8 mouse cellular contexts compared by ENCODE assay signal in genomic region chr1:124044925-124045640, GRCm38 (mm10). TPM values are rescaled to one million over a fixed set of nuclear protein-coding genes. Genes with fewer than 3 reads are reported as not detected.
DNase-seq lines count a peak whose midpoint lies in the region; ATAC-seq and TF ChIP-seq lines count a peak whose summit lies in the region.

TSS of gene Dpp10 (minus strand) at chr1:124045559.

- H3K36me3 ChIP-seq in liver, embryonic 11.5 days (ENCODE audit: control insufficient read depth, insufficient read depth, low read length), result no peaks in the 10 kb centered on the region
- no peaks in the 10 kb centered on the region for H3K36me3 ChIP-seq in hindbrain, embryonic 16.5 days (ENCODE audit: control insufficient read depth, insufficient read depth, low read length)
- H3K36me3 ChIP-seq in liver, postnatal 0 days (replicated peaks; ENCODE audit: insufficient read depth, low read length), result no peaks in the 10 kb centered on the region
- H3K36me3 ChIP-seq in stomach, embryonic 14.5 days (ENCODE audit: control insufficient read depth, insufficient read depth, low read length), result no peaks in the 10 kb centered on the region

- peak within 1 kb of the TSS; percentile 37 for H3K4me3 ChIP-seq in liver, embryonic 11.5 days (ENCODE audit: low read depth, low read length)
- H3K4me3 ChIP-seq in cortical plate, adult 2 months (ENCODE audit: insufficient read depth, low read length), result peak within 1 kb of the TSS; percentile 58
- H3K4me3 ChIP-seq in hindbrain, embryonic 16.5 days (ENCODE audit: low read length), result peak within 1 kb of the TSS; percentile 76
- no peak within 1 kb of the TSS for H3K4me3 ChIP-seq in liver, postnatal 0 days (ENCODE audit: low read depth, low read length)
- H3K4me3 ChIP-seq in stomach, embryonic 14.5 days (ENCODE audit: low read depth, low read length), result peak within 1 kb of the TSS; percentile 41

- 2% methylated on average over 21 of the region's 38 CpGs for WGBS in liver, embryonic 11.5 days
- under 1% methylated on average over 29 of the region's 38 CpGs for WGBS in hindbrain, embryonic 16.5 days
- 2% methylated on average over 33 of the region's 38 CpGs for WGBS in liver, postnatal 0 days (ENCODE audit: insufficient replicate concordance)
- whole genome bisulfite sequencing in stomach, embryonic 14.5 days, result 1% methylated on average over 30 of the region's 38 CpGs

- H3K4me1 ChIP-seq in liver, embryonic 11.5 days (replicated peaks; ENCODE audit: control insufficient read depth, insufficient read depth, low read length), result no peaks in the 10 kb centered on the region
- H3K4me1 ChIP-seq in cortical plate, adult 2 months (ENCODE audit: control insufficient read depth, insufficient read depth, low read length), result no peaks in the 10 kb centered on the region; the same call in 1 of the 2 replicates
- H3K4me1 ChIP-seq in hindbrain, embryonic 16.5 days (ENCODE audit: control insufficient read depth, insufficient read depth, low read depth, low read length), result no peaks in the 10 kb centered on the region
- no peaks in the 10 kb centered on the region for H3K4me1 ChIP-seq in liver, postnatal 0 days (ENCODE audit: insufficient read depth)
- no peaks in the 10 kb centered on the region; the same call in 1 of the 2 replicates for H3K4me1 ChIP-seq in stomach, embryonic 14.5 days (ENCODE audit: control insufficient read depth, insufficient read depth, low read length)

- peak within 1 kb of the TSS; percentile 64 for H3K4me2 ChIP-seq in liver, embryonic 11.5 days
- H3K4me2 ChIP-seq in hindbrain, embryonic 16.5 days (ENCODE audit: low read length), result peak within 1 kb of the TSS; percentile 75
- H3K4me2 ChIP-seq in liver, postnatal 0 days (ENCODE audit: low read depth, low read length), result peak within 1 kb of the TSS; percentile 35
- peak within 1 kb of the TSS; percentile 79 for H3K4me2 ChIP-seq in stomach, embryonic 14.5 days (replicated peaks; ENCODE audit: low read depth, low read length)

- no peak for TF ChIP-seq CTCF in cortical plate, adult 2 months (IDR thresholded peaks at IDR 0.05; ENCODE audit: extremely low read depth, insufficient read depth, low read length)
- TF ChIP-seq CTCF in liver, postnatal 0 days (IDR thresholded peaks at IDR 0.05; ENCODE audit: low read depth), result no peak

- no peak within 1 kb of the TSS for H3K9ac ChIP-seq in liver, embryonic 11.5 days (ENCODE audit: low read depth, low read length)
- peak within 1 kb of the TSS; percentile 80 for H3K9ac ChIP-seq in hindbrain, embryonic 16.5 days (ENCODE audit: low read depth, low read length)
- H3K9ac ChIP-seq in liver, postnatal 0 days (replicated peaks), result no peak within 1 kb of the TSS
- H3K9ac ChIP-seq in stomach, embryonic 14.5 days (replicated peaks; ENCODE audit: low read depth, low read length), result no peak within 1 kb of the TSS

- no peak within 1 kb of the TSS for H3K27ac ChIP-seq in liver, embryonic 11.5 days (ENCODE audit: low read depth, low read length)
- 0 out of 2 replicates have a peak within 1 kb of the TSS, but pooled peaks have one; percentile 14 for H3K27ac ChIP-seq in cortical plate, adult 2 months (ENCODE audit: insufficient read depth, low read length)
- peak within 1 kb of the TSS; percentile 89 for H3K27ac ChIP-seq in hindbrain, embryonic 16.5 days (ENCODE audit: low read depth, low read length)
- no peak within 1 kb of the TSS for H3K27ac ChIP-seq in liver, postnatal 0 days (ENCODE audit: low read depth)
- no peak within 1 kb of the TSS for H3K27ac ChIP-seq in stomach, embryonic 14.5 days (ENCODE audit: low read length)

- no peak for TF ChIP-seq POLR2A in cortical plate, adult 2 months (IDR thresholded peaks at IDR 0.05; ENCODE audit: extremely low read depth, insufficient read depth, low read length)

- no peak for ATAC-seq in liver, embryonic 11.5 days (replicated peaks; ENCODE audit: low FRiP score)
- peak; percentile 62 for ATAC-seq in hindbrain, embryonic 16.5 days
- ATAC-seq in liver, postnatal 0 days, result no peak
- ATAC-seq in stomach, embryonic 14.5 days (ENCODE audit: insufficient number of reproducible peaks, insufficient read depth, low FRiP score, low read depth), result peak; percentile 75; the same call in 1 of the 2 replicates

- no peak for DNase-seq in liver, embryonic 11.5 days (ENCODE audit: low spot score)
- DNase-seq in liver, result no peak
- DNase-seq in liver, postnatal 0 days, result peak; percentile 11
- DNase-seq in gastrocnemius, adult 18-20 months (ENCODE audit: low spot score), result no peak
- no peak for DNase-seq in heart, adult 9 months (ENCODE audit: low spot score in 2 of 2)

- H3K9me3 ChIP-seq in liver, embryonic 11.5 days (ENCODE audit: control insufficient read depth, low read length), result no peaks in the 10 kb centered on the region
- no peaks in the 10 kb centered on the region for H3K9me3 ChIP-seq in hindbrain, embryonic 16.5 days (ENCODE audit: control insufficient read depth, low read length)
- no peaks in the 10 kb centered on the region for H3K9me3 ChIP-seq in liver, postnatal 0 days (ENCODE audit: low read length)
- no peaks in the 10 kb centered on the region for H3K9me3 ChIP-seq in stomach, embryonic 14.5 days (ENCODE audit: control insufficient read depth, low read depth, low read length)

- TF ChIP-seq EP300 in liver, postnatal 0 days (IDR thresholded peaks at IDR 0.05; ENCODE audit: low read depth), result no peak

- H3K27me3 ChIP-seq in liver, embryonic 11.5 days (replicated peaks; ENCODE audit: control insufficient read depth, insufficient read depth, low read length), result peaks cover 30% of the 10 kb centered on the region
- no peaks in the 10 kb centered on the region for H3K27me3 ChIP-seq in hindbrain, embryonic 16.5 days (replicated peaks; ENCODE audit: control insufficient read depth, insufficient read depth, low read length)
- H3K27me3 ChIP-seq in liver, postnatal 0 days (ENCODE audit: insufficient read depth, low read length), result peaks cover 33% of the 10 kb centered on the region
- H3K27me3 ChIP-seq in stomach, embryonic 14.5 days (ENCODE audit: control insufficient read depth, insufficient read depth, low read length), result peaks cover 27% of the 10 kb centered on the region

RNA-seq across cellular contexts. Expression of gene Dpp10, which starts in this region (rescaled TPM):
- polyA plus RNA-seq in liver, embryonic 11.5 days (2014; fragmentation: Nextera tagmentation; extraction: Ambion mirVana), result not detected in 2 replicates
- polyA plus RNA-seq in cortical plate, adult 2 months (2012; rRNA removed), result 66.9 and 71.1 TPM in 2 replicates
- polyA plus RNA-seq in hindbrain, embryonic 16.5 days (2015; fragmentation: Nextera tagmentation; extraction: Ambion mirVana), result 24.2 and 24.9 TPM in 2 replicates
- polyA plus RNA-seq in liver, postnatal 0 days (2015; fragmentation: Nextera tagmentation; extraction: Ambion mirVana), result not detected in 2 replicates
- polyA plus RNA-seq in stomach, embryonic 14.5 days (2014; fragmentation: Nextera tagmentation; extraction: Ambion mirVana), result 1.7 and 1.9 TPM in 2 replicates
- total RNA-seq in gastrocnemius, adult 18-20 months (2021), result under 1 TPM in 1 of 2 experiments, not detected in 1; 0.28 TPM

Comparison
In these comparisons a context has a peak if more than half of its experiments do, and no peak if none do; other contexts are left out.
1. Peak in DNase-seq and H3K4me2 ChIP-seq in liver, postnatal 0 days; RNA of the gene not detected or under 1 TPM.
2. ATAC-seq: peak in hindbrain, embryonic 16.5 days (single experiment) and stomach, embryonic 14.5 days (single experiment); none in liver, embryonic 11.5 days (single experiment) and liver, postnatal 0 days (single experiment).
3. H3K27ac ChIP-seq: peak in cortical plate, adult 2 months (single experiment) and hindbrain, embryonic 16.5 days (single experiment); none in liver, embryonic 11.5 days (single experiment), liver, postnatal 0 days (single experiment) and stomach, embryonic 14.5 days (single experiment).
4. Peak in every context shown above with its lines, with median percentiles within 50 percentile points of each other: H3K4me2 ChIP-seq.